Mouse (Mus musculus): ENCODE measurements around the gene Itm2b.

DNA sequence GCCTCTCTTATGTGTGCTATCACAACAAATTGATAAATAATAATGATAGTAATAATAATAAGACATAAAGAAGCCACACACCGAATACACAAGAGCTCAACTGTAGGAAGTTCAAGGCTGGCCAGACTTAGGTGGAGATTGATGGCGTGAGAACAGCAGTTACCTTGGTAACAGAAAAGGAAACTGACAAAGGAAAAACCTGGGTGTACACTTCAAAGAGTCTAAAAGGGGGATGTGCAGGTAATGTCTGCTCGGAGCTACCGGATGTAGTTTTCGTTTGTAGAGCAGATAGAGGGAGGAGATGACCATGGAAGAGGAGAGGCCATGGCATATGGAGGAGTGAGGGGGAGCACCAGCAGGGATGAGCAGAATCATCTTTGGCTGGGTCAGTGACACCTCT lies 31.4 kb upstream of the Itm2b start:
- TF ChIP-seq CTCF (IDR thresholded peaks at IDR 0.05; ENCODE audit: control insufficient read depth, insufficient read depth, insufficient read length) (no peak), FOSL1 (IDR thresholded peaks at IDR 0.05; ENCODE audit: insufficient read depth, low read length, poor library complexity, severe bottlenecking) (no peak), MAX (IDR thresholded peaks at IDR 0.05) (no peak), MYOG (IDR thresholded peaks at IDR 0.05; ENCODE audit: control insufficient read depth, extremely low read depth, insufficient read length) (no peak), USF1 (IDR thresholded peaks at IDR 0.05; ENCODE audit: low read depth) (no peak), MYOD1 (IDR thresholded peaks at IDR 0.05; ENCODE audit: control insufficient read depth, insufficient read length, low read depth) (no peak), CEBPB (IDR thresholded peaks at IDR 0.05; ENCODE audit: low read depth) (no peak)

Data from C2C12 (cell line).